Comparison of ENCODE assay signal across 12 mouse cellular contexts in the genomic region with DNA sequence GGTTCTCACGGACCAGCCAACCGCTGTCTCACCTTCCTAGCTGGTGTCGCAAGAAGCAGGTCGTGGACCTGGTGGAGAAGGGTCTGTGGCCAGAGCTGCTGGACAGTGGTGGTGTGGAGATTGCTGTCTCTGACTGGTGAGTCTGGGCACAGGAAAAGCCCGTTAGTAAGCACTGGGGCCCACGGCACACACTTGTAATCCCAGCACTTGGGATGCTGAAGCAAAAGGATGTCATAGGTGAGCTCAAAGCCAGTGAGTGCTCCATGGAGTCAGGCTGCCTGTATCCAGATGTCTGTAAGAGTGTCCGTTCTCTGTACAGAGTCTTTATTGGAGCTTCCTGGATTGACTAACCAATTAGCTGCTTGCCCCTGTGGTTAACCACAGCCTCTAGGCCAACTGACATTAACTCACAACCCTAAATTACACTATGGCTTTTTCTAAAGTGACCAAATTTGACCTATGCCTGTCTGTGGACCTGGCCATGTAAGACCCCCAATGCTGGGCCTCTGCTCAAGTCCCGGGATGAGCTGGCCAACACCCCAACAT. TPM values are rescaled to one million over a fixed set of nuclear protein-coding genes. Genes with fewer than 3 reads are reported as not detected.
DNase-seq lines count a peak whose midpoint lies in the region; ATAC-seq lines count a peak whose summit lies in the region.
"Had no signal": no experiment of that assay in that cellular context is flagged by ENCODE, and none has a peak within 500 bp of the region (broad histone marks: within the 10 kb centered on the region; RNA-seq: fewer than 3 reads in every experiment).

No protein-coding gene starts in this region.

- H3K9ac ChIP-seq in lung, embryonic 16.5 days (ENCODE audit: low read length): no peak overlapping the region
- no peak overlapping the region for H3K9ac ChIP-seq in embryonic facial prominence, embryonic 13.5 days
- H3K9ac ChIP-seq: liver, postnatal 0 days had no signal

- peak overlapping the region; percentile 86; the same call in 1 of the 2 replicates for H3K4me2 ChIP-seq in lung, embryonic 16.5 days (ENCODE audit: low read depth, low read length)
- peak overlapping the region; percentile 94 for H3K4me2 ChIP-seq in embryonic facial prominence, embryonic 13.5 days

- H3K27me3 ChIP-seq in lung, embryonic 16.5 days (ENCODE audit: control insufficient read depth, insufficient read depth, low read depth, low read length): no peaks in the 10 kb centered on the region; the same call in 1 of the 2 replicates
- peaks cover 14% of the 10 kb centered on the region for H3K27me3 ChIP-seq in embryonic facial prominence, embryonic 13.5 days

- no peak overlapping the region for H3K27ac ChIP-seq in lung, embryonic 16.5 days (ENCODE audit: low read length)
- no peak overlapping the region for H3K27ac ChIP-seq in embryonic facial prominence, embryonic 13.5 days
- H3K27ac ChIP-seq: heart, adult 2 months had no signal

- no peaks in the 10 kb centered on the region for H3K36me3 ChIP-seq in lung, embryonic 16.5 days (ENCODE audit: control insufficient read depth, insufficient read depth, low read length)
- no peaks in the 10 kb centered on the region for H3K36me3 ChIP-seq in embryonic facial prominence, embryonic 13.5 days

- 44% methylated on average over 8 of the region's 8 CpGs for WGBS in lung, embryonic 16.5 days
- WGBS in embryonic facial prominence, embryonic 13.5 days: 45% methylated on average over 8 of the region's 8 CpGs

- H3K4me1 ChIP-seq in lung, embryonic 16.5 days (replicated peaks; ENCODE audit: control insufficient read depth, insufficient read depth, low read length): 0 out of 2 replicates have a peak, but pooled peaks cover 7% of the 10 kb centered on the region
- peaks cover 17% of the 10 kb centered on the region for H3K4me1 ChIP-seq in embryonic facial prominence, embryonic 13.5 days

- no peak for ATAC-seq in lung, embryonic 16.5 days (ENCODE audit: low read depth)
- no peak for ATAC-seq in embryonic facial prominence, embryonic 13.5 days (ENCODE audit: insufficient number of reproducible peaks, insufficient read depth, low FRiP score, low TSS enrichment, low read depth)
- ATAC-seq in monocyte, adult 5-6 weeks (replicated peaks; ENCODE audit: insufficient number of reproducible peaks, low FRiP score, low TSS enrichment, poor library complexity, severe bottlenecking): 0 out of 2 replicates have a peak, but pooled peaks have one; percentile 24
- ATAC-seq: liver, postnatal 0 days had no signal

- no peak overlapping the region for H3K4me3 ChIP-seq in lung, embryonic 16.5 days (ENCODE audit: low read length)
- no peak overlapping the region for H3K4me3 ChIP-seq in embryonic facial prominence, embryonic 13.5 days
- H3K4me3 ChIP-seq: heart, adult 2 months had no signal

- no peaks in the 10 kb centered on the region for H3K9me3 ChIP-seq in lung, embryonic 16.5 days (ENCODE audit: control insufficient read depth, low read length)
- peaks cover 1% of the 10 kb centered on the region; the same call in 1 of the 2 replicates for H3K9me3 ChIP-seq in embryonic facial prominence, embryonic 13.5 days

- DNase-seq in cerebellum, adult 11-12 months: peak; percentile 39
- DNase-seq in cerebellum, postnatal 36 days: no peak
- no peak for DNase-seq in lung, postnatal 10 days
- no peak for DNase-seq in kidney, postnatal 14 days
- DNase-seq in heart, adult 8-10 months (ENCODE audit: low spot score): no peak
- DNase-seq: heart, adult 2 months; kidney, adult 2 months; liver, postnatal 0 days had no signal

RNA-seq across cellular contexts. Expression of a gene that starts 2.4 kb away (rescaled TPM):
- polyA plus RNA-seq in lung, embryonic 16.5 days (2015; fragmentation: Nextera tagmentation; extraction: Ambion mirVana): 5.2 and 6.9 TPM in 2 replicates
- 7.7 and 8.3 TPM in 2 replicates for polyA plus RNA-seq in embryonic facial prominence, embryonic 13.5 days (2015; fragmentation: Nextera tagmentation; extraction: Ambion mirVana)
- total RNA-seq in monocyte, adult 5-6 weeks (2017): 0.64 to 1.3 TPM (median 0.87 TPM) in 3 replicates
- under 1 TPM in 3 of 4 experiments, not detected in 1; 0.11 to 0.72 (median 0.16) TPM for total RNA-seq in heart, adult 8-10 months (2022)
- total RNA-seq: hematopoietic stem cell, adult 5-6 weeks had no signal

RNA-seq across cellular contexts. Expression of a gene that starts 21.6 kb away (rescaled TPM):
- 13.9 and 15.8 TPM in 2 replicates for polyA plus RNA-seq in lung, embryonic 16.5 days (2015; fragmentation: Nextera tagmentation; extraction: Ambion mirVana)
- 18.1 and 21.6 TPM in 2 replicates for polyA plus RNA-seq in embryonic facial prominence, embryonic 13.5 days (2015; fragmentation: Nextera tagmentation; extraction: Ambion mirVana)
- 4.9 TPM in 1 of 3 replicates, not detected in the others for total RNA-seq in monocyte, adult 5-6 weeks (2017)
- total RNA-seq in heart, adult 8-10 months (2022): 1 to 10 TPM in 3 of 4 experiments, under 1 TPM in 1; 0.55 to 1.2 (median 1.1) TPM

RNA-seq across cellular contexts. Expression of a gene that starts 46.6 kb away (rescaled TPM):
- polyA plus RNA-seq in lung, embryonic 16.5 days (2015; fragmentation: Nextera tagmentation; extraction: Ambion mirVana): 120 TPM in 2 replicates
- 127 and 132 TPM in 2 replicates for polyA plus RNA-seq in embryonic facial prominence, embryonic 13.5 days (2015; fragmentation: Nextera tagmentation; extraction: Ambion mirVana)
- 31.4 to 44.6 TPM (median 33.7 TPM) in 3 replicates for total RNA-seq in monocyte, adult 5-6 weeks (2017)
- 10 to 100 TPM; 64.0 to 72.6 (median 67.4) TPM for total RNA-seq in heart, adult 8-10 months (2022)

RNA-seq across cellular contexts. Expression of a gene that starts 46.8 kb away (rescaled TPM):
- 24.1 and 25.8 TPM in 2 replicates for polyA plus RNA-seq in lung, embryonic 16.5 days (2015; fragmentation: Nextera tagmentation; extraction: Ambion mirVana)
- polyA plus RNA-seq in embryonic facial prominence, embryonic 13.5 days (2015; fragmentation: Nextera tagmentation; extraction: Ambion mirVana): 27.3 and 30.8 TPM in 2 replicates
- total RNA-seq in monocyte, adult 5-6 weeks (2017): 2.7 to 8.8 TPM (median 3.8 TPM) in 3 replicates
- total RNA-seq in heart, adult 8-10 months (2022): 10 to 100 TPM; 13.1 to 15.0 (median 13.7) TPM
